In genomic region chr7:65873902-65874301, GRCm38 (mm10) we compare ENCODE assay signal across 12 mouse cellular contexts. TPM values are rescaled to one million over a fixed set of nuclear protein-coding genes. Genes with fewer than 3 reads are reported as not detected.
"Had no signal": no experiment of that assay in that cellular context is flagged by ENCODE, and none has a peak within 500 bp of the region (broad histone marks: within the 10 kb centered on the region; RNA-seq: fewer than 3 reads in every experiment).

No protein-coding gene starts in this region.

- H3K4me1 ChIP-seq: kidney, embryonic 15.5 days had no signal

- H3K27ac ChIP-seq: kidney, embryonic 15.5 days; limb, embryonic 10.5 days; midbrain, embryonic 15.5 days; neural tube, embryonic 13.5 days had no signal

- DNase-seq: kidney, adult 2 months; kidney, postnatal 14 days; lung, adult 2 months; lung, postnatal 36 days; right cerebral cortex, postnatal 25 days; thymus, postnatal 36 days had no signal

- H3K36me3 ChIP-seq: kidney, embryonic 15.5 days; limb, embryonic 10.5 days; midbrain, embryonic 15.5 days; neural tube, embryonic 13.5 days had no signal

- ATAC-seq: inflammation-experienced regulatory T-cells, adult 6 months; midbrain, embryonic 15.5 days had no signal

- H3K4me2 ChIP-seq: kidney, embryonic 15.5 days; midbrain, embryonic 15.5 days; neural tube, embryonic 13.5 days had no signal

- H3K9ac ChIP-seq: kidney, embryonic 15.5 days; midbrain, embryonic 15.5 days; neural tube, embryonic 13.5 days had no signal

- H3K9me3 ChIP-seq: kidney, embryonic 15.5 days; limb, embryonic 10.5 days; midbrain, embryonic 15.5 days; neural tube, embryonic 13.5 days had no signal

- H3K27me3 ChIP-seq: midbrain, embryonic 15.5 days had no signal

- H3K4me3 ChIP-seq: kidney, embryonic 15.5 days; limb, embryonic 10.5 days; midbrain, embryonic 15.5 days; neural tube, embryonic 13.5 days had no signal

RNA-seq across cellular contexts. Expression of gene Pcsk6, which starts 12.4 kb away (rescaled TPM):
- total RNA-seq: megakaryocyte progenitor cell, adult 5-6 weeks had no signal
- polyA plus RNA-seq: inflammation-experienced regulatory T-cells, adult 6 months had no signal
